Mouse (Mus musculus) megakaryocyte, embryonic 14.5 days (primary cell): Measurements from ENCODE around the gene Defb30.

Experiments used
- FLI1 ChIP-seq: IDR thresholded peaks from 2 replicates; pipeline ENCODE4 v1.6.1; 2012; ENCODE audit warnings: low read length, inconsistent platforms, mixed read lengths
- GATA1 ChIP-seq: IDR thresholded peaks from 3 replicates; pipeline ENCODE4 v1.6.1; 2012; ENCODE audit warnings: mixed read lengths, low read length, inconsistent platforms, borderline replicate concordance

GRCm38 (mm10) chr14:62997777-62998176 lies 52.0 kb downstream of the Defb30 start, which contains the start of gene Defb47:
- TF ChIP-seq GATA1 (no peak), FLI1 (no peak)
